Mouse (Mus musculus) CD4-positive helper T cell, adult 2 months (primary cell): ENCODE data around the gene Washc3.
A peak's percentile ranks its signal among the peaks of the same experiment; 100 is the strongest.

Experiments used
- DNase-seq: peaks from one replicate; pipeline ENCODE4 v3.0.0-alpha.2; 2012; ENCODE audit warnings: low read depth, missing footprints, low spot score

Washc3 gene

GRCm38 (mm10) chr10:88200951-88201638 lies at the start of gene Washc3:
Gene Washc3 (plus strand): TSS chr10:88201093.
- peak; percentile 90 for DNase-seq

- DNase-seq = no peak
Measured at GRCm38 (mm10) chr10:88151658-88152057, 49.2 kb upstream of the Washc3 start.

GRCm38 (mm10) chr10:88162096-88162495 lies 38.8 kb upstream of the Washc3 start:
- no peak for DNase-seq

- DNase-seq = no peak
Measured at GRCm38 (mm10) chr10:88162676-88163075, 38.2 kb upstream of the Washc3 start.

GRCm38 (mm10) chr10:88166158-88166557 lies 34.7 kb upstream of the Washc3 start:
- peak; percentile 27 for DNase-seq

GRCm38 (mm10) chr10:88167438-88168077 lies 33.3 kb upstream of the Washc3 start:
- DNase-seq = no peak

- DNase-seq = no peak
Measured at GRCm38 (mm10) chr10:88200541-88200940, 352 bp upstream of the Washc3 start.

GRCm38 (mm10) chr10:88201650-88202049 lies 757 bp downstream of the Washc3 start:
- no peak for DNase-seq

GRCm38 (mm10) chr10:88202581-88202980 lies 1.7 kb downstream of the Washc3 start:
- DNase-seq = peak; percentile 61

GRCm38 (mm10) chr10:88203236-88203635 lies 2.3 kb downstream of the Washc3 start:
- peak; percentile 60 for DNase-seq

GRCm38 (mm10) chr10:88212644-88213043 lies 11.8 kb downstream of the Washc3 start:
- DNase-seq = no peak

GRCm38 (mm10) chr10:88214800-88215514 lies 14.1 kb downstream of the Washc3 start:
- no peak for DNase-seq

GRCm38 (mm10) chr10:88218161-88218560 lies 17.3 kb downstream of the Washc3 start:
- DNase-seq = no peak

- DNase-seq = no peak
Measured at GRCm38 (mm10) chr10:88221718-88222117, 20.8 kb downstream of the Washc3 start.

- DNase-seq = no peak
Measured at GRCm38 (mm10) chr10:88225421-88225820, 24.5 kb downstream of the Washc3 start.

- DNase-seq = no peak
Measured at GRCm38 (mm10) chr10:88227962-88228361, 27.1 kb downstream of the Washc3 start.

- DNase-seq = no peak
Measured at GRCm38 (mm10) chr10:88228521-88229017, 27.7 kb downstream of the Washc3 start.

GRCm38 (mm10) chr10:88231671-88232070 lies 30.8 kb downstream of the Washc3 start:
- no peak for DNase-seq

GRCm38 (mm10) chr10:88232765-88233164 lies 31.9 kb downstream of the Washc3 start:
- no peak for DNase-seq

- no peak for DNase-seq
Measured at GRCm38 (mm10) chr10:88244681-88245080, 43.8 kb downstream of the Washc3 start.

- no peak for DNase-seq
Measured at GRCm38 (mm10) chr10:88250300-88250699, 49.4 kb downstream of the Washc3 start.

- DNase-seq = no peak
Measured at GRCm38 (mm10) chr10:88252121-88252862, 51.4 kb downstream of the Washc3 start.
